Mouse (Mus musculus): ENCODE measurements around the gene Polr3b. TPM values are rescaled to one million over a fixed set of nuclear protein-coding genes. Genes with fewer than 3 reads are reported as not detected.

The Polr3b gene
- 10 to 100 TPM; 22.9 to 23.0 TPM for total RNA-seq (2023)

DNA sequence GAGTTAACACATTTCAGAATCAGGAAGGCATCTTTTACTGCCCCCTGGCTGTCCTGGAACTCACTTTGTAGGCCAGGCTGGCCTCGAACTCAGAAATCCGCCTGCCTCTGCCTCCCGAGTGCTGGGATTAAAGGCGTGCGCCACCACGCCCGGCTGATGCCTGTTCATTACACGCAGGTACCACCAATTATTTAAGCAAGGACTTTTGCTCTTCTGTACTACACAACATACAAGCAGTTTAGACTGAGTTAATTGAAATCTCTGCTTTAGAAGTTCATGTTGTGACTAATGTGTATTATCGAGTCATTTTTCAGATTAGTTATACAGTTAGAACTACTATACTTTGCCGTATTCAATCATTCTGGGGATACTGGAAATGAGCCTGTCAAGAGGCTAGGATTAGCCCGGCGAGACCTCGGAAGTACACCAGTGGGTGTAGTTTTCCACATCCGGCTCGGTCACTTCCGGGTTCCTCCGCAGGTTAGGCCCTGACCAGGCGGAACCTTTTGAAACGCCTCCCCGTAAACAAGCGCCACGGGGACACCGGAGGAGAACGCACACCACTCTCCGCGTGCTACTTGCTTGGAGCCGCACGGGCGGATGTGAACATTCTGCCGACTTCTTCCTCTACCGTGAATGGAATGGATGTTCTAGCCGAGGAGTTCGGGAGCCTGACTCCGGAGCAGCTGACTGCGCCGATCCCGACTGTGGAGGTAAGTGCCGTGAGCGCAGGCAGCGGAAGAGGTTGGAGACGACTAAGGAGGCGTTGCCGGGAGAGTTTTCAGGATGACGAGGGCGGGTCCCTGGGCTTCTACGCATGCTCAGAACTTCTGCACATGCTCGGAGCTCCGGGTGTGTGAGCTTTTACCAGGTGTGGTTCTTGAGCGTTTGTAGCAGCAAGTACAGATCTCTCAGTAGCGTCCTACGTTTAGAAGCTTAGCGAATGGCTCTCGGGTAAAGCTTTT lies at the start of gene Polr3b:
Polr3b (plus strand) TSS at position 467 of the 965 bp plus-strand sequence.

DNA sequence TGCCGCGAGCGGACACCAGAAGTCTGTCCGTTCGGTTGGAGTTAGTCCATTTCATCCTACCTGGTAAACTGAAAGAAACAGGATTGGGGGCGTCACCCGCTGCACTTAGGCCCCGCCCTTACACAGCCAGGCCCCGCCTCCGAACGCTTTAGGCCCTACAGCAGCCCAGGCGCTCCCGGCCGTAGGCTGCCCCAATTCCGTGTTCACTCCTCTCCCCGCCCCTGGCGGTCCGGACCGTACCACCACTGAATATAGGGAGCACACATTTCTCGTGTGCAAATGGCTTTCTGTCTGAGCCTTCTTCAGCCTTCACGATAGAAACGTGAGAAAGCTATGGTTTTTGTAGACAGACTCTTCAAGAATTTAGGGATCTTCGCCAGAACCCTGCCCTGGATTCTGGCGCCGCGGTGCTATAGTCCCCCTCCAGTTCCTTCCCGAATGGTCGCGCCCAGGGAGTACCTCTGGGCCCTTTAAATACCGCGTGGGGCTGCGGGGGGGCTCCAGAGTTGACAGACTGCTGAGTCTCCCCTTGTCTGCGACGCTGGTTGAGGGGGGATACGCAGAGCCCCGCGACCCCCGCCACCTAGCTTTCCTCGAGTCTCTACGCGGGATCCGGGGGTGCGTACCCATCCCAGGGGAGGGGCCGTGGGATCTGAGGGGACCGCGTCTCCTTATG lies 45.6 kb upstream of the Polr3b start, which contains the start of gene Tcp11l2:
Tcp11l2 (plus strand) TSS at position 232 of the 676 bp plus-strand sequence.

DNA sequence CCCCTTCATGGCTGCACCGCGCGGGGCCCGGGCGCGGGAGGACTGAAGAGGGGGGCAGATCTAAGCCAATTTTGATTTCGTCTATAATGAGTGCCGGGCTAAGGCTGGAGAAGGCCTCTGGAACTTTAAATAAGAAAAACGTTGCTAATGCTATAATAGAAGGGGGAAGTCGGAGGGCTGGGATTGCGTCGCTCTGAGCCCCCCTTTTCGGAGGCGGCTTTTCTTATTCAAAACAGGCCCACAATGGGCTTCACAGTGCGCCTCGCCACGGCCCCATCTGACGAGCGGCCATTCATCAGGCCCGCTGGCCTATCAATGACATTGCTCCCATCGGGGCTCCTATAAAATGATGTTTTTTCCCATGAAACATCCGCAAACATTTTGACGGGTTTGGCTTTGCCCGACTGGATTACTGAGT lies 133.7 kb downstream of the Polr3b start, which contains the start of gene Rfx4:
Rfx4 (plus strand) TSS at position 277 of the 418 bp plus-strand sequence.

Other genes starting within 250 kb of the Polr3b start
- 1 to 10 TPM; 1.3 to 1.6 TPM for gene Nuak1, start 181.7 kb upstream of the Polr3b start, total RNA-seq (2023)
- gene Ckap4, start 88.2 kb upstream of the Polr3b start, total RNA-seq (2023) = 100 to 1,000 TPM; 236 to 239 TPM
- gene Tcp11l2, start 45.7 kb upstream of the Polr3b start, total RNA-seq (2023) = 100 to 1,000 TPM in 1 of 2 experiments, 10 to 100 TPM in 1; 97.1 to 101 TPM
- gene Rfx4, start 133.8 kb downstream of the Polr3b start, total RNA-seq (2023) = under 1 TPM; 0.13 to 0.75 TPM

Data from neutrophil, adult 83 days (primary cell).